Mouse (Mus musculus) midbrain, embryonic 15.5 days (tissue): ENCODE measurements around the gene Creb5. TPM values are rescaled to one million over a fixed set of nuclear protein-coding genes. Genes with fewer than 3 reads are reported as not detected.
"Not testable (repeated sequence)": the region's sequence is repeated elsewhere in the genome, so short reads cannot be mapped to it uniquely, and the experiment has no call there.

Experiments
- ATAC-seq: fragments of 200-750 bp; cut with Nextera tagmentation; replicated peaks from 2 replicates; pipeline ENCODE4 v1.8.0; 2017; ENCODE audit warnings: moderate TSS enrichment
- H3K27ac ChIP-seq: fragments of 300-500 bp; sonication (generic); 2 replicates; pipeline ENCODE4 v1.5.1; 2015; ENCODE audit warnings: mild to moderate bottlenecking, inconsistent platforms
- H3K27me3 ChIP-seq: fragments of 300-500 bp; sonication (generic); replicated peaks from 2 replicates; pipeline ENCODE4 v1.6.1; 2015; ENCODE audit warnings: inconsistent platforms
- H3K36me3 ChIP-seq: fragments of 300-500 bp; sonication (generic); replicated peaks from 2 replicates; pipeline ENCODE4 v1.6.1; 2015; ENCODE audit warnings: inconsistent platforms
- H3K4me1 ChIP-seq: fragments of 300-500 bp; sonication (generic); 2 replicates; pipeline ENCODE4 v1.6.1; 2015; ENCODE audit warnings: inconsistent platforms
- H3K4me2 ChIP-seq: fragments of 300-500 bp; sonication (generic); 2 replicates; pipeline ENCODE4 v1.6.1; 2015; ENCODE audit warnings: inconsistent platforms, mild to moderate bottlenecking, moderate library complexity
- H3K4me3 ChIP-seq: fragments of 300-500 bp; sonication (generic); 2 replicates; pipeline ENCODE4 v1.5.1; 2015; ENCODE audit warnings: mild to moderate bottlenecking, inconsistent platforms
- H3K9ac ChIP-seq: fragments of 300-500 bp; sonication (generic); 2 replicates; pipeline ENCODE4 v1.6.1; 2015; ENCODE audit warnings: mild to moderate bottlenecking, inconsistent platforms
- H3K9me3 ChIP-seq: fragments of 300-500 bp; sonication (generic); 2 replicates; pipeline ENCODE4 v1.6.1; 2016; ENCODE audit warnings: inconsistent platforms
- WGBS: fragments of 180-500 bp; shearing (Covaris S2); methylation state at CpG from one replicate; pipeline ENCODE4 v1.1.7; 2015; ENCODE audit warnings: mixed read lengths; 5-methylcytosine and 5-hydroxymethylcytosine counted together
- polyA plus RNA-seq: library from polyadenylated mRNA; unstranded; fragments of >200 nt; fragmentation: Nextera tagmentation; extraction: Ambion mirVana; gene quantifications from 2 replicates; pipeline ENCODE4 v1.2.1, GENCODE M21; 2015

The Creb5 gene
- polyA plus RNA-seq, 1 experiment from 2014 or later = 3.4 TPM

GRCm38 (mm10) chr6:53398297-53399140 lies 111.4 kb downstream of the Creb5 start:
- no peaks in the 10 kb centered on the region for H3K36me3 ChIP-seq
- no peak overlapping the region; the same call in 1 of the 2 replicates for H3K9ac ChIP-seq
- H3K4me2 ChIP-seq = peak overlapping the region; percentile 11; the same call in 1 of the 2 replicates
- H3K4me1 ChIP-seq = peaks cover 33% of the 10 kb centered on the region
- H3K27me3 ChIP-seq = no peaks in the 10 kb centered on the region
- H3K9me3 ChIP-seq = no peaks in the 10 kb centered on the region
- no peak overlapping the region for H3K4me3 ChIP-seq
- WGBS = 29% methylated on average over 18 of the region's 18 CpGs
- ATAC-seq = no peak
- no peak overlapping the region for H3K27ac ChIP-seq

GRCm38 (mm10) chr6:53401364-53401763 lies 114.3 kb downstream of the Creb5 start:
- WGBS = 92% methylated on average over 6 of the region's 6 CpGs
- H3K36me3 ChIP-seq = no peaks in the 10 kb centered on the region
- no peaks in the 10 kb centered on the region for H3K27me3 ChIP-seq
- no peak overlapping the region for H3K9ac ChIP-seq
- H3K4me1 ChIP-seq = peaks cover 15% of the 10 kb centered on the region
- ATAC-seq = no peak
- H3K4me3 ChIP-seq = no peak overlapping the region
- no peak overlapping the region for H3K4me2 ChIP-seq
- H3K9me3 ChIP-seq = no peaks in the 10 kb centered on the region
- no peak overlapping the region for H3K27ac ChIP-seq

- ATAC-seq, H3K4me2 ChIP-seq, H3K9me3 ChIP-seq, H3K36me3 ChIP-seq, H3K9ac ChIP-seq, H3K27me3 ChIP-seq, H3K4me3 ChIP-seq, H3K27ac ChIP-seq: not testable (repeated sequence)
- H3K4me1 ChIP-seq = peaks cover 14% of the 10 kb centered on the region
- WGBS = over 99% methylated on average over 7 of the region's 7 CpGs
Observed at GRCm38 (mm10) chr6:53402551-53402950, 115.5 kb downstream of the Creb5 start.

GRCm38 (mm10) chr6:53409183-53409582 lies 122.1 kb downstream of the Creb5 start:
- 90% methylated on average over 6 of the region's 6 CpGs for WGBS
- Histone ChIP-seq H3K4me2 (no peak overlapping the region), H3K27ac (no peak overlapping the region), H3K36me3 (no peaks in the 10 kb centered on the region), H3K9me3 (no peaks in the 10 kb centered on the region), H3K4me1 (no peaks in the 10 kb centered on the region), H3K27me3 (no peaks in the 10 kb centered on the region), H3K9ac (no peak overlapping the region), H3K4me3 (no peak overlapping the region)
- ATAC-seq = no peak

GRCm38 (mm10) chr6:53421345-53421744 lies 134.3 kb downstream of the Creb5 start:
- Histone ChIP-seq H3K27ac (no peak overlapping the region), H3K4me3 (no peak overlapping the region), H3K9me3 (no peaks in the 10 kb centered on the region), H3K4me1 (no peaks in the 10 kb centered on the region), H3K27me3 (no peaks in the 10 kb centered on the region), H3K9ac (no peak overlapping the region), H3K36me3 (no peaks in the 10 kb centered on the region), H3K4me2 (no peak overlapping the region)
- 38% methylated on average over 2 of the region's 3 CpGs for WGBS
- no peak for ATAC-seq

GRCm38 (mm10) chr6:53429368-53429767 lies 142.3 kb downstream of the Creb5 start:
- Histone ChIP-seq H3K27me3 (no peaks in the 10 kb centered on the region), H3K27ac (no peak overlapping the region), H3K9me3 (no peaks in the 10 kb centered on the region), H3K4me2 (no peak overlapping the region), H3K36me3 (no peaks in the 10 kb centered on the region), H3K4me1 (no peaks in the 10 kb centered on the region; the same call in 1 of the 2 replicates), H3K9ac (no peak overlapping the region), H3K4me3 (no peak overlapping the region)
- ATAC-seq = no peak
- 55% methylated on average over 7 of the region's 7 CpGs for WGBS

- WGBS = 54% methylated on average over 4 of the region's 4 CpGs
- H3K36me3 ChIP-seq = no peaks in the 10 kb centered on the region
- H3K9ac ChIP-seq = no peak overlapping the region
- no peak overlapping the region for H3K4me3 ChIP-seq
- no peaks in the 10 kb centered on the region for H3K27me3 ChIP-seq
- H3K4me1 ChIP-seq = no peaks in the 10 kb centered on the region; the same call in 1 of the 2 replicates
- H3K4me2 ChIP-seq = no peak overlapping the region
- no peak overlapping the region for H3K27ac ChIP-seq
- no peaks in the 10 kb centered on the region for H3K9me3 ChIP-seq
- ATAC-seq = no peak
Observed at GRCm38 (mm10) chr6:53429891-53430290, 142.8 kb downstream of the Creb5 start.

- Histone ChIP-seq H3K4me2 (no peak overlapping the region), H3K9me3 (no peaks in the 10 kb centered on the region), H3K36me3 (no peaks in the 10 kb centered on the region), H3K27ac (no peak overlapping the region), H3K27me3 (no peaks in the 10 kb centered on the region), H3K4me1 (no peaks in the 10 kb centered on the region), H3K9ac (no peak overlapping the region), H3K4me3 (no peak overlapping the region)
- 94% methylated on average over 11 of the region's 11 CpGs for WGBS
- ATAC-seq = no peak
Observed at GRCm38 (mm10) chr6:53445862-53446460, 158.9 kb downstream of the Creb5 start.

- no peak overlapping the region for H3K4me3 ChIP-seq
- H3K4me1 ChIP-seq = no peaks in the 10 kb centered on the region
- H3K9ac ChIP-seq = no peak overlapping the region
- no peak overlapping the region for H3K27ac ChIP-seq
- no peaks in the 10 kb centered on the region for H3K36me3 ChIP-seq
- no peak overlapping the region for H3K4me2 ChIP-seq
- H3K9me3 ChIP-seq = no peaks in the 10 kb centered on the region
- no peaks in the 10 kb centered on the region for H3K27me3 ChIP-seq
- no peak for ATAC-seq
- WGBS = 92% methylated on average over 9 of the region's 9 CpGs
Observed at GRCm38 (mm10) chr6:53447479-53447878, 160.4 kb downstream of the Creb5 start.

- ATAC-seq = no peak
- no peaks in the 10 kb centered on the region for H3K9me3 ChIP-seq
- no peaks in the 10 kb centered on the region for H3K36me3 ChIP-seq
- no peaks in the 10 kb centered on the region for H3K4me1 ChIP-seq
- WGBS = 91% methylated on average over 9 of the region's 9 CpGs
- H3K27ac ChIP-seq = no peak overlapping the region
- no peak overlapping the region for H3K4me3 ChIP-seq
- H3K9ac ChIP-seq = no peak overlapping the region
- no peak overlapping the region for H3K4me2 ChIP-seq
- H3K27me3 ChIP-seq = no peaks in the 10 kb centered on the region
Observed at GRCm38 (mm10) chr6:53448317-53448870, 161.3 kb downstream of the Creb5 start.

- no peak overlapping the region for H3K9ac ChIP-seq
- H3K4me3 ChIP-seq = no peak overlapping the region
- H3K4me2 ChIP-seq = no peak overlapping the region
- no peaks in the 10 kb centered on the region for H3K4me1 ChIP-seq
- no peak overlapping the region for H3K27ac ChIP-seq
- H3K9me3 ChIP-seq = no peaks in the 10 kb centered on the region
- H3K36me3 ChIP-seq = no peaks in the 10 kb centered on the region
- H3K27me3 ChIP-seq = no peaks in the 10 kb centered on the region
- ATAC-seq = no peak
- WGBS = 68% methylated on average over 9 of the region's 9 CpGs
Observed at GRCm38 (mm10) chr6:53449437-53450173, 162.5 kb downstream of the Creb5 start.

GRCm38 (mm10) chr6:53450494-53450893 lies 163.4 kb downstream of the Creb5 start:
- H3K36me3 ChIP-seq = no peaks in the 10 kb centered on the region
- H3K27me3 ChIP-seq = no peaks in the 10 kb centered on the region
- H3K4me2 ChIP-seq = no peak overlapping the region
- no peaks in the 10 kb centered on the region for H3K9me3 ChIP-seq
- H3K4me3 ChIP-seq = no peak overlapping the region
- 64% methylated on average over 3 of the region's 3 CpGs for WGBS
- no peaks in the 10 kb centered on the region for H3K4me1 ChIP-seq
- no peak for ATAC-seq
- no peak overlapping the region for H3K27ac ChIP-seq
- no peak overlapping the region for H3K9ac ChIP-seq
